Mouse (Mus musculus): Measurements from ENCODE around the gene Scn5a.

DNA sequence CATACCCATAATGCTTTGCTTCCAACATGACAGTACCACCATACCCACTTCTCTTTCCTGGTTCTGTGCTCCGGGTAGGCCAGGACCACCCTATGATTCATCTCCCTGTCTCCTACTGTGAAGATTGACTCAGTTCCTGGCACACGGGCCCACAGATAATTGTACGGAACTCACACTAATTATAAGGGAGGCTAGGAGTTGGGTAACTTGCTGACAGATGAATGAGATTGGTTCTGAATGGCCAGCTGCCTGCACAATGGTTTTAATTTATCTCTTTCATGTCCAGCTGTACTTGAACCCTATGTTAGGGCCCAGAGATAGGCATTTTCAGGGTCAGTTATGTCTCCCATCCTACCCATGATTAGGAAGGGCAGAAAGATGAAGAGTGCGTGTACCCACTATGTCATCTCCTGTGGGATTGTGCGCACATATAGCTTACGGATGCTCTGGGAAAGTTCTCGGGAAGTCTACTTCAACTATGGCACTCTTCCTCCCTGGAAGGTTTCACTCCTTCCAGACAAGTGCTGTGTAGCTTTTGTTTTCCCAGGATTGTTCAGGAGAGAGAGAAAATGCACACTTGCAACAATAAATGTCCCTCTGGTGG, 31.8 kb upstream of the Scn5a start:
- TF ChIP-seq CTCF (IDR thresholded peaks at IDR 0.05; ENCODE audit: low read depth) (no peak), EP300 (IDR thresholded peaks at IDR 0.05; ENCODE audit: low read depth) (no peak)

All from liver, embryonic 14.5 days (tissue).